Mouse (Mus musculus) v-Abl transformed pro-B cells (cell line): ENCODE results near the gene Abcg4.
"Not testable (repeated sequence)": the region's sequence is repeated elsewhere in the genome, so short reads cannot be mapped to it uniquely, and the experiment has no call there.

Experiments used
- in situ Hi-C, 2 experiments: fragments of 400-800 bp; cut with MboI; formaldehyde crosslinking; loops; one replicate each; pipeline ENCODE4 v1.15.1; 2025; ENCODE audit not compliant: unreplicated experiment in 2 of 2

Gene Abcg4

GRCm38 (mm10) chr9:44319887-44320798 lies 31.7 kb upstream of the Abcg4 start, which contains the start of gene C2cd2l:
Gene C2cd2l, minus strand, starts transcription at chr9:44320285.
- in situ Hi-C loops: no loop called here

DNA sequence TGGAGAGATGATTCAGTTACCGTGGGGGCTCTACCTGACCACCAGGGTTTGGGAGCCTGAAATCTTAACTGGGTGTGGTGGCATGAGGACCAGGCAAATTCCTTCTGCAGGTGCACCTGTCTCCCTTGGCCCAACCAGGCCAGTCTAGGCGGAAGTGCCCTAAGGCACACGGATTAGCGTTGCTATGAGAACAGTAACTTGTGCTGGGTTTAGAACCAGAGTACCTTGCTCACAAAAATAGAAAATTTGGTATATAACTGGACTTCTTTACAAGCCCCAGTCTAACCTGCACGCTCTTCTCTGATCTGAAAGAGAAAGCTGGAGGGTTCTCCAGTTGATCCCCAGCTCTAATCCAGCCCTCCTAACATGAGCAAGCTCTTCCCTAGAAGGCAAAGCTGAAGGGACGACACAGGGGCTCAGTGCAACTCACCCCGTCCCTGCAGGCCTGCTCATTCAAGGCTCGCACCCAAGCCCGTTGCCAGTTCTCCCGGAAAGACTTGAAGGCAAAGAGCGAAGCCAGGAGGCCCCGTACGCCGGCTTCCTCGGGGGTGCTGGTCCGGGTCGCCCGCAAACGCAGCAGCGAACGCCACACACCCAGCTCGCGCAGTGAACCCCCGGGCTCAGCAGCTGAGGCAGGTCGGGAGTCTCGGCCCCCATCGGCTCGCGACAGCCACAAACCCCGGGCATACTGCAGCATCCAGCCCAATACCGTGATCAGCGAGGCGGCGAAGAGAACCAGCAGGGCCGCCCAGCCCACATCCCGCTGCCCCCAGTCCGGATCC lies 30.9 kb upstream of the Abcg4 start:
- in situ Hi-C loops: no loop called here

GRCm38 (mm10) chr9:44318826-44319095 lies 30.3 kb upstream of the Abcg4 start:
- in situ Hi-C loops: no loop called here

DNA sequence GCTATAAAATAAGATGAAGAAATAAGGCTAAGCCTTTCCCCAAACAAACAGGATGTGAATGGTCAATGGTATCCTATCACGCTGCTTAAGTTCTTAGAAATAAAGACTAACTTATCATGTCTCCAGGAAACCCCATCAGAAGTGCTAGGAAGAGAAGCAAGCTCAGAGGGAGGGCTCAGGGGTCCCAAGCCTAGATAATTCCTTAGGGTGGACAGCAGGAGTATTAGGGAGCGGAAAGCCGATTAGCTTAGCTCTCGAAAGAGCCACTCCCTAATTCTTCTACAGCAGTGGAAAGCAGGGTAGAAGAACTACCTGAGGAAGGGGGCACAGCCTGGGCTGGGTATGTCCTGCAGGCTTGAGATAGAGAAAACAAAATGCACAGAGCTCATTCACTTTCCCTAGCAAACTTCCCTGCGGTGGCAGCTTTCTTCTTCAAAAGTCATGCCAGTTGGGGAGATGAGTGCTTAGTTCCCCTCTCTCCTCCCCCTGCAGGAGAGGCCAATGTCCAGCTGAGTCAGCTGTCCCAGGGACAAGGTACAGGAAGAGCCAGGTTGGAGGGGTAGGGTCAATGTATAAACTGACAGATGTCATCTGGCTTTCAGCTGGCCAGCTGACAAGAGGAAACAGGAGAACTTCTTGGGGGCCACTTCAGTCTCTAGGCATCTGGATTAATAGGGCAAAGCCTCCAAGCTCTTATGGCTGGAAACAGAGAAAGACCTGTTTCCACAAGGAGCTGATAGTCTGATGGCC lies 29.8 kb upstream of the Abcg4 start:
- in situ Hi-C loops: no loop called here

DNA sequence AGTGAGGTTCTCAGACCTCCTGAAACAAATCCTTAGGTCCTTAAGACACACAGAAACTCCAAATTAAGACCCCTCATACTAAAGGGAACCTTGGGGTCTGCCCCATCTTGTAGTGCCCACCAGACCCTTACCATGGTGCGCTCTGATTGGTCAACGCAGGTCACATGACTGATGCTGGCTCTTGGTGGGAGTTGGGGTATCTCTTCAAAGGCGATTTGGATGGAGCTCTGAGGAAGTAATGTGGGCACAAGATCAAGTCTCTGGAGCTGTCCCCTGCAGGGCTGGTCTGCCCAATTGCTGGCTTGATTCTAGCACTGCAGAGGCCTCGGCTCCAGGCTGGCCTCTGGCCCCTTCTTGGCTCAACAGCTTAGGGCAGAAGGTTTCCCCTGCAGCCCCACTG lies 29.0 kb upstream of the Abcg4 start:
- in situ Hi-C loops: no loop called here

GRCm38 (mm10) chr9:44314910-44315309 lies 26.5 kb upstream of the Abcg4 start:
- in situ Hi-C loops: no loop called here

DNA sequence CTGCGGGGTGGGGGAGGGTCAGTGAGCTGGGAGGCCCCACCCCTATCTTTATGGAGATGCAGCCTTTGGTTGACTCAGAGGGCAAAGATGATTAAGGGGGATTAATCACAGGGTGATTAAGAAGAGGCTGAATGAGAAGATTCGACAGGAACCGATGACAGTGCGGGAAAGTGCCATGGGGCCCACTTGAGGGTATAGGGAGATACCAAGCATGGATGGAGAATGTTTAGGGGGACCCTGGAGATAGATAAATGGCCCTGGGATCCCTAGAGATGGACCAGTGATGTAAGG lies 25.8 kb upstream of the Abcg4 start:
- in situ Hi-C loops: no loop called here

DNA sequence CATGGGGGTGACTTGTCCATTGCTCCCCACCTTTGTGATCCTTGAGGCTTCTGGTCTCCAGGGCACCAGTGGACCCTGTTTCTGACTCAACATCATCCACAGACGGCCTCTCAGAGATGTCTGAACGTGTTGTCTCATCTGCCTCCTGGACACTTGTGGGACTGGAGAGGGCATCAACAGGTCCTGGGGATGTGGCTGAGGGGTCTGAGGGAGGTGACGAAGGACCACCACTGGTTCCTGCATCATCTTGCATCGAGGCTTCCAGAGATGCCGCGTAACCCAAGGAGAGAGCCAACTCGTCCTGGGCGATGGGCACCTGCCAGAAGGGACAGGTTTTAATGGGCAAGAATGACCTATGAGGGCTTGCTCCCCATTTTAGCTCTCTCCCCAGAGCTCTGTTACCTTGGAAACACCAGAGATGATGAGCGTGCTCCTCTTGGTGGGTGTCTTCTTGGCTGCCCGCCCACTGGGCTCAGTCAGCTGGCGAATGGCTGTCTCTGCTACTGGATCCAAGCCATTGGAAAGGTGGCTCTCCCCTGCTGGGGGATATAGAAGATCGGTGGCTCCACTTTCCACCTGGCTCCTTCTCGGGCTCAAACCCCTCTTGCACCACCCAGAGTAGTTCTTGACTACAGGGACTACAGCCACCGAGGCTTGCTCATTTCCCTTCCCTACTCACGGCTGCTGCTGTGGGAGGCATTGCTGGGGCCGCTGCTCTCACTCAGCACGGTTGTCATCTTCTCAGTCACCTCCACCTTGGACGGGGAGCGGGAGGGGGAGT lies 25.3 kb upstream of the Abcg4 start:
- in situ Hi-C loops: no loop called here

- in situ Hi-C loops: no loop called here
Observed at GRCm38 (mm10) chr9:44311136-44312134, 23.0 kb upstream of the Abcg4 start.

DNA sequence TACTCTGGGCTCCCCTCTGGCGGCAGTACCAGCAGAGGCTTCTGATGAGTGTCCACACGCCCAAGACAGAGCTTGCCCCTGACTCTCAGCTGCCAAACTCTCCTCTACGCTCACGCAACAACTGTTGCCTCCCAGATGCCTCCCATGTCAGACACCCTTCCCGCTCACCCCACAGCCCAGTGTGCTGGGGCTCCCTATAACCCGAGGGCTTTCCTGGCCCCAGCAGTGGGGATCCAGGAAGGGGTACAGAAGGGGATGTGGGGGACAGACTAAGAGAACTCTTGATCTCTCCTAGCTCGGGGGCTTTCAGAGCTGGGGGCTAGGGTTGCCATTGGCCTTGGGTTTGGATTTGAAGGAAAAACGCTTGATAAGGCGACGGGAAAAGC lies 22.3 kb upstream of the Abcg4 start:
- in situ Hi-C loops: no loop called here

GRCm38 (mm10) chr9:44309756-44310155 lies 21.3 kb upstream of the Abcg4 start:
- in situ Hi-C loops: no loop called here

- in situ Hi-C loops: no loop called here
Observed at GRCm38 (mm10) chr9:44307248-44307647, 18.8 kb upstream of the Abcg4 start.

- in situ Hi-C loops: no loop called here
Observed at GRCm38 (mm10) chr9:44306532-44306931, 18.1 kb upstream of the Abcg4 start.

GRCm38 (mm10) chr9:44305466-44306079 lies 17.2 kb upstream of the Abcg4 start, which contains the start of gene Hinfp:
Gene Hinfp, minus strand, starts transcription at chr9:44305671.
- in situ Hi-C loops: no loop called here

GRCm38 (mm10) chr9:44300001-44300400 lies 11.6 kb upstream of the Abcg4 start:
- in situ Hi-C loops: not testable (repeated sequence)

DNA sequence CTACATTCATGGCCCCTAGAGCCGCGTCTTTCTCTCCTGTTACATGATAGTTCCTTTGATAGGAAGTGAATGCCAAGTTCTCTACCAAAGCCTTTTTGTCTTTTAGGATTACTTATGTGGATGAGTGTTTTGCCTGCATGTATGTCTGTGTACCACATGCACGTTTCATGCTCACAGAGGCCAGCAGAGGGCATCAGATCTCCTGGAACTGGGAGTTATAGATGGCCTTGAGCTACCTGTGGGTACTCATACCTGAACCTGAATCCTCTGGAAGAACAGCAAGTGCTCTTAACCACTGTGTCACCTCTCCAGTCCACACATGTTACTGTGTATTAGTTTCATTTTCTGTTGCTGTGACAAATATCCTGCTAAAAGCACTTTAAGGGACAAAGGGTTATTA lies 4.1 kb upstream of the Abcg4 start:
- in situ Hi-C loops: loop anchor here in 1 of 2 experiments (5.0 kb wide), 1 partner anchor 65 kb away; no protein-coding TSS in a partner anchor

DNA sequence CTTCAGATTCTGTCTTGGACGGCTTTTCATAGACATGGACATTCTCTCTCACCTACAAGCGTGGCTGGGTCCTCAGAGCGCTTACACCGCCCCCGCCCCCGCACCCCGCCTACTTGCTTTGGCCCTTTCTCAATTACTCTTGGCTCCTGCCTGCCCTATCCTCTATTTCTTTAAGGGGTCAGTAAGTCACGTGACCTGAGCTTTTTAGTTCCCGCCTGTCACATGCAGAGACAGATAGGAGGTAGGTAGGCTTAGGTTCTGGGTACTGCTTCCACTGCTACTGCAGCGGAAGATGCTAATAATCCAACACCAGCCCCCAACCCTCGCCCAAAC lies 510 bp upstream of the Abcg4 start:
- in situ Hi-C loops: no loop called here

GRCm38 (mm10) chr9:44287401-44288075 lies 877 bp downstream of the Abcg4 start:
- in situ Hi-C loops: no loop called here

DNA sequence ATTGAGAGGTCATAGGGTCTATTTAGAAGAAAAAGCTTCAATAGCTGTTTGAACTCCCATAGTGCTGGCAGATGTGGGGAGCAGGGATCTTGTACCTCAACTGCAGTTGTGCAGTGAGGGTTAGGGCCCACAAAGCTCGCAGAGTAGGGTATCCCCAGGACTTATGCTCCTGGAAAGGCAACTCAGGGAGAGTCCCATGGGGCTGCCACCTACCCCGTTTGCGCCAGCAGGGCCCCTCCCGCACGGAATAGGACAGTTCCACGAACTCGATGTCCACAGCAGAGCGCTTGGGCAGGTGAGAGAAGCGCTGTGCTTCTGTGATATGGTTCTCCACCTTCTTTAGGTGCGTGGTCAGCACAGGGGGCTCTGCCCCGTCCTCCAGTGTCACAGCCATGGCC lies 1.4 kb downstream of the Abcg4 start:
- in situ Hi-C loops: no loop called here
